Mouse (Mus musculus): ENCODE results near the gene Tmprss12.
"Not testable (repeated sequence)": the region's sequence is repeated elsewhere in the genome, so short reads cannot be mapped to it uniquely, and the experiment has no call there.

Tmprss12 gene

DNA sequence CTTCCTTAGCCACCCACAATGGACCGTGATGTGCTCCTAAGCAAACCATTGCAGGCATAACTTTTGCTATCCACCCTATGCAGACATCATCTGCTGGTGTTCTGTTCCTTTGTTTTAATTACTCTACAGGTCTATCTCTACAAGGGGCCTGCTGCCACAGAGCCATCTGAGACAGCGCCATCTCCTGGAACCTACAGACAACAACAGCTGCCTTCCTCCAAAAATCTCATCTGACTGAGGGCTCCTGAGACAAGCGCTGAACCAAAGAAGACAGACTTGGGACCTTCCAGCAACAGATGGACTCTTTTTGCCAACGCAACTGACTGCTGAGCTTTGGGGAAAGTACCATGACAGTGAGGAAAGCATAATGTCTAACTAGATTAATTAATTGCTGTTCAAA is 47.5 kb downstream of the Tmprss12 start:
- DNase-seq = not testable (repeated sequence)

DNA sequence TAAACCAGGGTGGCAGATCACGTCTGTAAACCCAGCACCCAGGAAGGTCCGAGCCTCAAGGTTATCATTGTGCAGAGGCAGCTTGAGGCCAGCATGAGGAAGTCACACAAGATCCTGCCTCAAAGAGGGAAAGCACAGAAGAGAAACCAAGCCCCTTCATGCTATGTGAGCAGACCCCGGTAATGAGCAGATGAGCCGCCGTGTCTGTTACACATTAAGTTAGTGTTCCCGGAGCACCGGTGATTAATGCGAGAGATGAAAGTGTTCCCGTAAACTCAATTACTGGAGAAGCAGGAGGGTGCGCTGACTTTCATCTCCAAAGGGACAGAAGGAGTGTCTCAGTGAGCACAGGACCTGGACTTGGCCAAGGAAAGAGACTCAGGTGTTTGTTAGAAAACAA is 48.7 kb downstream of the Tmprss12 start:
- not testable (repeated sequence) for DNase-seq

DNA sequence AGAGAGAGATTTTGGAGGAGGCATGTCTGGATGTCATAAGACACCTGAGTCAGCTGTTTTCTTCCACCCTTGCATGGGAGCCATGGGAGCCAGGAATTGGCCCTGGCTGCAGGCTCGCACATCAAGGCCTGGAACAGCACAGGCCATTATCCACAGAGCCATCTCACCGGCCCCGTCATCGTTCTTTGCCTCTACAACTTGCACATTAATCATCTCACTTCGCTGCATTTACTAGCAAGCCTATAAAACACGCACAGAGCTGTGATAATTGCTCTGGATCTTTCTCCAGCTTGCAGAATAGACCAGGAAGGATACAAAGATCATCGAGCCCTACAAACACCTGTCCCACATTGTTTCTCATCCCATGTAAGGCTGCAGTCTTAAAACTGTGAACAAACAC is 50.1 kb downstream of the Tmprss12 start:
- no peak for DNase-seq

DNA sequence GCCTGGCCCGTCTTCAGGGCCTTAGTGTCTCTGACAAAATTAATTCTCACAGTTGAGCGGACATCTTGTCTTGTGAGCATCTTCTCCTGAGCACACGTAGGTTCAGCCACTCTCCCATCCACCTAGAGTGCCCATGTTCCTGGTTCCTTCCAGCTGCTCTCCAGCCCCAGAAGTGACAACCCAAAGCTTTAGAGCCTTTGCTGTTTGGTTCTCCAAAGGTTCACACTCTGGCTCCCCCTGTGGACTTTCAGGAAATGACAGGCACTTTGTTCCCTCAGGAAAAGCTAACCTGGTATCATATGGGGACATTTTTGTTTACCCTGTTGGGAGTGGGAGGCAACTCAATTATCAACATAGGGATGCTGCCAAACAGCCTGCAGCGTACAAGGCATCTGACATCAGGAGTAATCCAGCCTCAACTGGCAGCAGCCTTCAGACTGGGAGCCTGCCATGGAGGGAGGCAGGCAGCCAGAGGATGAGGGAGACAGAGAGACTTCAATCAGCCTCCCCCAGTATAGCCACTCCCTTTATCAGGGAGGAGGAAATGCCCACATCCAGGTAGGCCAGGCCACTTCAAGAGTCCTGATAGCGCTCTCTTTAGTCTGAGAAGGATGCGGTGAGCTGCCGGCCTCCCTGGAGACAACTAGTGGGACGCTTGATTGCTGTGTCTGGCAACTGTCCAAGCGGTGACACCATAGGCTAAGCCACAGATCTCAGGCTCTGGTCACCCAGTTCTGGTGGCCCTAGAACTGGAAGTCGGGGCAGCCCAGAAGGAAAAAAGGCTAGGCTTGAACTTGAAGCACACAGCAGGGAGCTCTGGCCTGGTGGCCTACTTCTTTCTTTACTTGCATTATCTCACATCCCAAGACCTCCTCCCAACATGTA is 51.7 kb downstream of the Tmprss12 start:
- DNase-seq = not testable (repeated sequence)

DNA sequence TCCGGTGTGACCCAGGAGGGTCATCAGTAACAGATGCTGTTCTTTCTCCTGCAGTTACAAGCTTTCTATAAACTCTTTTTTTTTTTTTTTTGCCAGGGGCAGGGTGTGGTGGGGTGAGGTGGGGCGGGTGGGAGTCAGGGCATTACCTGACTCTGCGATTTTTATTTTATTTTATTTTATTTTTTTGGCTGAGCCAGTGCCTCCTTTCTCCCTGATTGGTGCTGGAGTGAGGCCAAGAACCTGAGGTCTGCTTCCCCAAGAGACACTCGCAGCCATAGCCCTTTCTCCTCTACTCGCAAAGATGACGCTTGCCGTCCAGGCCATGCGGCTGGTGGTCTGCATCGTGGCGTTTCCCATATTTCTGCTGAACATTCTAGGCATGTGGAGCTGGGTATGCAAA is 54.0 kb downstream of the Tmprss12 start, which contains the start of gene Mettl7a3:
Mettl7a3 (plus strand) TSS at position 301 of the 400 bp plus-strand sequence.
- DNase-seq = no peak

DNA sequence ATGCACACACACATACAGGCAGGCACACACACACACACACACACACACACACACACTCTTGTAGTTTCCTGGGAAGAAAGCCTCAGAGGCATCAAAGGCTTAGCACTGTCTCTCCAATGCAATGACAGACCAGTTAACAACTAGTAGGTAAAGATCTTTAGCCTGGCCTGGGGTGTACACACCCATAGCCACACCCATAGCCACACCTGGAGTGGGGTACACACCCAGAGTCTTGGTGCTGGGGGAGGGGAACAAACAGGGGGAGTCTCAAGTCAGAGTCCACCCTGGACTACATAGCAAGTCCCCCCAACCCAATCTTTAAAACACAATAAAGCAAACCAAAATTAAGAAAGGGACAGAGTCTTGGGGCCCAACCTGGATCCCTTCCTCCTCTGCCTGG is 56.7 kb downstream of the Tmprss12 start:
- not testable (repeated sequence) for DNase-seq

DNA sequence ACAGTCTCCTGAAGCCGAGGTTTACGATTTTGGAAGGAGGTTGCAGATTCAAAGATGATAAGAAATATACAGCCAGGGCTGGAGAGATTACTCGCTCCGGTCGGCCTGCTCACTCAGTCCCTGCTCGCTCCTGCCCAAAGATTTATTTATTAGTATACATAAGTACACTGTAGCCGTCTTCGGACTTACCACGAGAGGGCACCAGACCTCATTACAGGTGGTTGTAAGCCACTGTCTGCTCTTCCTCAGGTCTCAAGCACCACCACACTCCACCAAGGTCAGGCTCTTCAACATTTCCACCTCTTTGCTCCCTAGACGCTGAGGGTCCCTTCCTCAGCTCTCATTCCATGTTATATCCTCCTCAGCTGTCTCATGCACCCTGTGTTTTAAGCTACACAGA is 57.2 kb downstream of the Tmprss12 start:
- DNase-seq = peak; percentile 73

DNA sequence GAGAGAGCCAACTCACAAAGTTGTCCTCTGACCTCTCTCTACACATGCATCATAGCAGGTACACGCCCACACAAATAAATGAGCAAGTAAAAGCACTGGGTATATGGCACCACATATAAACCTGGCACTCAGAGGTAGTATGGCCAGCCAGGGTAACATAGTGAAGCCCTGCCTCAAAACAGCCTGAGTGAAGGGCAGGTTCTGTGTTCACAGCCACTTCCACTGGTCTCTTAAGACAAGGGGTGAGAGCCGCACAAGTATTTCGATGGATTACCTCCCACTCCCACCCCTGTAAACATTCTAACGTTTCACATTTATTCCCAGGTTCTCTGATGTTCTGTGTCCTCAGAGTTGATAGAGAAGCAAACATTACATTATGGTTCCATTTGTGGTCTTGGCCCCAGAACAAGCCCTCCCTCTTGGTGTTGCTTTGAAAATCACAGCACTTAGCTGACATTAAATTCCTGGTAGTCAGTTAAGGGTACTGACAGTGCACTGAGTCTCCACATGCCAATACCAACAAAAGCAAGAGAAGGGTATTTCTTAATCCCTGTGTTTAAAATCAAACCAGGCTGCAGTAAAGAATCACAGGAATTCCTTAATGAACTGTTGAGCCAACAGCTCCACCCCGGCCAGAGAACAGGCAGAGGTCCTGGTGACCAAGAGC is 60.8 kb downstream of the Tmprss12 start:
- DNase-seq = not testable (repeated sequence)

Measured in kidney, adult 18-20 months (tissue).